Mouse (Mus musculus) erythroblast, embryonic 14.5 days (primary cell): ENCODE data around the gene Hexim2.

Source experiments
- GATA1 ChIP-seq: IDR thresholded peaks from 2 replicates; pipeline ENCODE4 v1.6.1; 2012; ENCODE audit warnings: low read length, inconsistent platforms, mixed read lengths
- TAL1 ChIP-seq: IDR thresholded peaks from 3 replicates; pipeline ENCODE4 v1.6.1; 2012; ENCODE audit warnings: low read length, inconsistent platforms, mixed read lengths

DNA sequence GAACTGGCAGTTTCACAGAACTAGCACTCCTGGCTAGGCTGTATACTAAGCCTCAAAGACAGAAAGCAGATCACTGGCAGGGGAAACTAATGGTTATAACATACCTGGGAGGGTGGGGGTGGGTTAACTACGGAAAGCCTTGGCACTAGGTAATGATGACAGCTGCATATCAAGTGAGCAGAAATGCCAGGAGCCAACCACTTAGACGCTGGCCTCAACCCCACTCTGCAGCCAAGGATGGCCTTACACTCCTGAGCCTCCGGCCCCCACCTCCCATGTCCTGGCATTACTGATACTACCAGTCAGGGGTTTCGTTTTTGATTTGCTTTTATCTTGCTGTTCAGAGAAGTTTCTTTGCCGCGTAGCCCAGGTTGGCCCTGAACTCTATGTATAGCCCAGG lies 36.4 kb upstream of the Hexim2 start:
- TF ChIP-seq GATA1 = no peak
- TF ChIP-seq TAL1 = no peak
